Mouse (Mus musculus): ENCODE results near the gene Klf1. TPM values are rescaled to one million over a fixed set of nuclear protein-coding genes. Genes with fewer than 3 reads are reported as not detected.

Gene Klf1
- polyA plus RNA-seq, 1 experiment from 2014 or later, result 0.28 TPM

DNA sequence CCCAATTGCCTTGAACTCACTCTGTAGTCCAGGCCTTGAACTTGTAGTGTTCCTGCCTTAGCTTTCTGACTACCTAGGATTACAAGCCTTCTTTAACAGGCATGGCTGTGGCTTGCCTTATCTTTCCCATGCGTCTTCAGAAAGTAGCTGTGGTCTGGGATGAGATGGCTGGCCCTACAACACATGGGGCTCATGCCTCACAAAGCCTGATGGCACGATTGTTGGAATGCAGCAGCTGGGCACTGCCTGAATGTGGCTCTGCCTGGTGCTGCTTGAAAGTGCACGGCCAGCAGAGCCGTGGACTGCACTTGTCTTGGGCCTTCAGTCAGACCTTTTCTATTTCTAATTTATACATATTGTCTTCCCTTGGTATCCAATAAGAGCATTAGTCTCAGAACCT is 17.0 kb upstream of the Klf1 start:
- no peaks in the 10 kb centered on the region for H3K27me3 ChIP-seq
- DNase-seq (ENCODE audit: low read depth, low spot score) (no peak), ATAC-seq (no peak)
- ChIA-PET POLR2A (no interaction called here), CTCF (no interaction called here)
- in situ Hi-C loops (cut with MboI; ENCODE audit: low pct_unique_long_range_greater_than_20kb), result no loop called here
- no peak for TF ChIP-seq CTCF (IDR thresholded peaks at IDR 0.05)

- ATAC-seq (no peak), DNase-seq (ENCODE audit: low read depth, low spot score) (no peak)
- in situ Hi-C loops (cut with MboI; ENCODE audit: low pct_unique_long_range_greater_than_20kb), result no loop called here
- ChIA-PET POLR2A (no interaction called here), CTCF (interaction anchor here (2.0 kb wide), 1 partner anchor 15 kb away, joined by 6 read pairs; no protein-coding TSS in a partner anchor)
- no peaks in the 10 kb centered on the region for H3K27me3 ChIP-seq
- TF ChIP-seq CTCF (IDR thresholded peaks at IDR 0.05), result no peak
These were observed 13.4 kb upstream of the Klf1 start for GRCm38 (mm10) chr8:84888280-84888679.

DNA sequence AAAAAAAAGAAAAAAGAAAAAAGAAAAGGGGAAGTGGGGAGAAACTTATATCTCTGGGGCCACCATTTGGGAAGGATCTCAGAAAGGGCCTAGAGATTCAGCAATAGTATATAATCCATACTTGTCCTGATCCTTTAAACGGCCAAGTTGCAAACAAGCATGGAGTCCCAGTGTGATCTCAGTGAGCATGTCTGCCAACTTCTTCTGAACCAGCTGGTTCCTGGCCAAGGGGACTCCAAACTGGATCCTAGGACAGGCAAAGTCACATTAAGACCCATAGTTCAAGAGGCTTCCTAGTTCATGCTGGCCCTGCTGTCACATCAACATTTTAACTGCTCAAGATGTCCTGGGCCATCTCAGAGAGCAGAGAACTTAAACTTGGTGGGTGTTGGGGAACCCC is 12.6 kb upstream of the Klf1 start:
- in situ Hi-C loops (cut with MboI; ENCODE audit: low pct_unique_long_range_greater_than_20kb), result no loop called here
- DNase-seq (ENCODE audit: low read depth, low spot score), result no peak
- ChIA-PET POLR2A (no interaction called here), CTCF (interaction anchor here (1.2 to 2.0 kb wide), 2 partner anchors 14 to 109 kb away, joined by 3 to 6 read pairs; no protein-coding TSS in a partner anchor)
- no peak for ATAC-seq
- H3K27me3 ChIP-seq, result no peaks in the 10 kb centered on the region
- no peak for TF ChIP-seq CTCF (IDR thresholded peaks at IDR 0.05)

- peak; percentile 29 for ATAC-seq
- no peak for TF ChIP-seq CTCF (IDR thresholded peaks at IDR 0.05)
- ChIA-PET CTCF (interaction anchor here (0.8 to 2.7 kb wide), 6 partner anchors 7 to 48 kb away, joined by 3 to 22 read pairs (median 4); partner anchors contain the start of gene Dnase2a), POLR2A (interaction anchor here (0.8 to 1.5 kb wide), 5 partner anchors 10 to 45 kb away, joined by 3 to 4 read pairs (median 3); no protein-coding TSS in a partner anchor)
- no peaks in the 10 kb centered on the region for H3K27me3 ChIP-seq
- DNase-seq (ENCODE audit: low read depth, low spot score), result no peak
- in situ Hi-C loops (cut with MboI; ENCODE audit: low pct_unique_long_range_greater_than_20kb), result no loop called here
These were observed 8.6 kb upstream of the Klf1 start for GRCm38 (mm10) chr8:84892993-84893708.

DNA sequence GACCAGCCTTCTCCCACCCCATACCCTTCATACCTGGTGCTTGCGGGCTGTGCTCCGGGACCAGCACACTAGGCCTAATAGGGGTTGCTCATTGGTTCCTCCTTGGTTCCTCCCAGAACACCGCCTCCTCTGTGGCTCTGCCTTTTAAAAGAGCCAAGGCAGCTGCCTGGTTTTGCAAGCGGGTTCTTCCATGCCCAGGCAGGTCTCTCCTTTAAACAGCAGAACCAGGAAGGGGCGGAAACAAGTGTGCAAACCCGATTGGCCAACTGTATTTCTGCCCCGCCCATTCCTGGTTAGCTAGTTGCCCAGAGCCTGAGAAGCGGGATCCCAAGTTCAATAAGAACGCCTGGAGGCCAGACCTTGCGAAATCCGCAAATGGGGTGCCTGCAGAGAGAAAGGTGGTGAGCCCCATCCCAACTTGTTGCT is 8.0 kb upstream of the Klf1 start, which contains the start of gene Gcdh:
Gene Gcdh (minus strand): TSS at position 213 of the 426 bp plus-strand sequence.
- CTCF ChIA-PET, result interaction anchor here (0.8 to 2.7 kb wide), 4 partner anchors 9 to 48 kb away, joined by 3 to 22 read pairs (median 6); partner anchors contain the start of gene Dnase2a
- in situ Hi-C loops (cut with MboI; ENCODE audit: low pct_unique_long_range_greater_than_20kb), result no loop called here
- no peak for TF ChIP-seq CTCF (IDR thresholded peaks at IDR 0.05)
- peak; percentile 98 for ATAC-seq
- peak; percentile 80 for DNase-seq (ENCODE audit: low read depth, low spot score)
- H3K27me3 ChIP-seq, result no peaks in the 10 kb centered on the region
- POLR2A ChIA-PET, result interaction anchor here (0.8 to 1.5 kb wide), 3 partner anchors 10 to 46 kb away, joined by 3 read pairs; no protein-coding TSS in a partner anchor

DNA sequence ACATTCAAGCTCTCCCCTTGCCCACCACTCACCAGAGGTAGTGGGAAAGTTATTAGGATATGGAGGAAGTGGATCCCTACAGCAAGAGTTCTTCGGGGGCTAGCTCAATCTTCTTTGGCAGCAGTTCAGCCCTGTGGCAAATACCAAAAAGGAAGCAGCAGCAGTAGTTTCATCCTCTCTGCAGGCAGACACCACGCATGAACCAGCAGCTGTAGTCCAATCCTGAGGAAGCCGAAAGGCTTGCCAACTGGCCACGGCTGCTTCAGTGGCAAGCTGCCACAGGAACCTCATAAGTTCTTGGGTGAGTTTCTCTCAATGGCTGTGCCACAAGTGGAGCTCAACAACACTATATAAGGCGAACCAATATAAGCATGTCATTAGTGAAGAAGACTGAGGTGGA is 5.8 kb upstream of the Klf1 start:
- no peak for ATAC-seq
- POLR2A ChIA-PET, result no interaction called here
- CTCF ChIA-PET, result no interaction called here
- no peaks in the 10 kb centered on the region for H3K27me3 ChIP-seq
- TF ChIP-seq CTCF (IDR thresholded peaks at IDR 0.05), result no peak
- no peak for DNase-seq (ENCODE audit: low read depth, low spot score)
- in situ Hi-C loops (cut with MboI; ENCODE audit: low pct_unique_long_range_greater_than_20kb), result no loop called here

DNA sequence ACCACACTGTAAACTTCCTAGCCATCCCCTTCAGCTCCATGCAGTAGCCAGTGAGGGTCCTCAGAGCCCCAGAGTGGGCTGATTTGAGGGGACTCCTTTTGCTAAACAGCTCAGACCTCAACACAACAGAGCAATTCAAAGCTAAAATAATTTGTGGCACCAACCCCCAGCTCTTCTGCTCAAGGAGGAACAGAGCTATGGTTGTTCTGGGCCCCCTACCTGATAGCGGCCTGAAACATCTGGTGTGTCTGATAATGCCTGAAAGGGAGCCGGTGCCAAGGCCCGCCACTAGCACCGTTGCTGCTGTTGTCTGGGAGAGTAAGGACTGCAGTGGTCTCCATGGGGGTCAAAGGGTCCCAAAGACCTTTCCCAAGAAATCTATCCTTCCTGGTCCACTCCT is 657 bp upstream of the Klf1 start:
- DNase-seq (ENCODE audit: low read depth, low spot score), result no peak
- no peaks in the 10 kb centered on the region for H3K27me3 ChIP-seq
- ATAC-seq, result no peak
- in situ Hi-C loops (cut with MboI; ENCODE audit: low pct_unique_long_range_greater_than_20kb), result no loop called here
- no peak for TF ChIP-seq CTCF (IDR thresholded peaks at IDR 0.05)
- ChIA-PET POLR2A (interaction anchor here (0.6 to 3.1 kb wide), 3 partner anchors 22 to 212 kb away, joined by 3 to 14 read pairs (median 6); partner anchors contain the start of gene Calr), CTCF (interaction anchor here (0.6 to 3.6 kb wide), 4 partner anchors 9 to 44 kb away, joined by 3 to 19 read pairs (median 3); no protein-coding TSS in a partner anchor)

- no peak for TF ChIP-seq CTCF (IDR thresholded peaks at IDR 0.05)
- POLR2A ChIA-PET, result interaction anchor here (0.8 to 3.1 kb wide), 3 partner anchors 10 to 82 kb away, joined by 3 to 14 read pairs (median 4); partner anchors contain the start of gene Calr
- in situ Hi-C loops (cut with MboI; ENCODE audit: low pct_unique_long_range_greater_than_20kb), result no loop called here
- no peak for DNase-seq (ENCODE audit: low read depth, low spot score)
- CTCF ChIA-PET, result interaction anchor here (1.0 to 3.6 kb wide), 12 partner anchors 8 to 87 kb away, joined by 3 to 22 read pairs (median 5); partner anchors contain the start of genes Calr and Gcdh
- no peaks in the 10 kb centered on the region for H3K27me3 ChIP-seq
- ATAC-seq, result no peak
These were observed 715 bp downstream of the Klf1 start for GRCm38 (mm10) chr8:84902367-84902919.

GRCm38 (mm10) chr8:84902920-84903661 is 1.4 kb downstream of the Klf1 start:
- DNase-seq (ENCODE audit: low read depth, low spot score), result peak; percentile 55
- POLR2A ChIA-PET, result interaction anchor here (0.6 to 3.1 kb wide), 6 partner anchors 9 to 100 kb away, joined by 3 to 14 read pairs (median 3); partner anchors contain the start of genes Calr and Gcdh
- CTCF ChIA-PET, result interaction anchor here (0.8 to 3.6 kb wide), 19 partner anchors 9 to 95 kb away, joined by 3 to 22 read pairs (median 4); partner anchors contain the start of genes Calr, Dand5, Gcdh and Syce2
- in situ Hi-C loops (cut with MboI; ENCODE audit: low pct_unique_long_range_greater_than_20kb), result no loop called here
- ATAC-seq, result peak; percentile 92
- TF ChIP-seq CTCF (IDR thresholded peaks at IDR 0.05), result no peak
- H3K27me3 ChIP-seq, result no peaks in the 10 kb centered on the region

DNA sequence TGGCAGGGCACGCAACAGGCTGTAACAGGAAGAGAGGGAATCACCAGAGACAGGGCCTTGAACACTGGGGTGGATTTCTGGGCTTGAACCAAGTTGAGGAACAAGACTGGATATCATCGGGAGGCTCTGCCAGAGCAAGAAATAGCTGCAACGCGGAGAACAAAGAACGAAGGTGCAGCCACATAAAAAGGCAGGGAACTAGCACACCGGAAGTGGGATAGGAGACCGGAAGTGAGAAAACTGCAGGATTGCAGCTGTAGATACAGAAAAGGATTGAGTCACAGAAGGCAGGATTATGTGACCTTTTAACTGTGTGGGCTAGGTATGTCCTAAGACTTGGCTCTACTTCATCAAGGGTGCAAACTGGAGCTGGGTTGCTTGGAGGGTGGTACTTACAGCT is 2.6 kb downstream of the Klf1 start:
- no peak for TF ChIP-seq CTCF (IDR thresholded peaks at IDR 0.05)
- POLR2A ChIA-PET, result no interaction called here
- CTCF ChIA-PET, result interaction anchor here (1.6 to 2.2 kb wide), 4 partner anchors 22 to 94 kb away, joined by 3 to 12 read pairs (median 7); partner anchors contain the start of gene Calr
- ATAC-seq (no peak), DNase-seq (ENCODE audit: low read depth, low spot score) (no peak)
- in situ Hi-C loops (cut with MboI; ENCODE audit: low pct_unique_long_range_greater_than_20kb), result no loop called here
- H3K27me3 ChIP-seq, result no peaks in the 10 kb centered on the region

Data from Patski (cell line).